Comparison of ENCODE assay signal across 8 mouse cellular contexts in the genomic region with DNA sequence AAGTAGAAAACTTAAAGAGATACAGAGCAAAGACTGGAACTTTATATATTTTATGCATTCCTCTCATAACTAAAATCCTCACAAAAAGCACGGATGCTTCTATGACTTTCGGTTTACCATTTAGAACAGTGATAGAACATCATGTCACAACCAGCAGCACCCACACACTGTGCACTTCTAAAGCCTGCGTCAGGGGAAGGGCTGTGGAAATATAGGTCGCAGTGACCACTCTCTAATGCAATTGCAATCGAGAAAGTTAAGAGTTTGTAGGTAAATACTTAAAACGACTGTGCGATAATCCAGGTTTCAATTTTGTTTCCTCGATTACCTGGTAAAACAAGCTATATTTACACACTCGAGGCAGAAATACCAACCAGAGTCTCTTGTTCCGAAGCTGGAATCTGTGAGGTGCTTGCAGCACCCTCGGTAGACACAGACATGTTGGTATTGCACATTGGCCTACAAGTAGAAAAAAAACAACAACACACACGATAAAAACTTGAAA. TPM values are rescaled to one million over a fixed set of nuclear protein-coding genes. Genes with fewer than 3 reads are reported as not detected.
DNase-seq lines count a peak whose midpoint lies in the region; ATAC-seq and TF ChIP-seq lines count a peak whose summit lies in the region.

No protein-coding gene starts in this region.

- 50% methylated on average over 12 of the region's 12 CpGs for WGBS in embryonic facial prominence, embryonic 12.5 days
- 36% methylated on average over 12 of the region's 12 CpGs for WGBS in intestine, embryonic 15.5 days
- 58% methylated on average over 12 of the region's 12 CpGs for WGBS in neural tube, embryonic 12.5 days

- H3K4me2 ChIP-seq in embryonic facial prominence, embryonic 12.5 days (replicated peaks), result peak overlapping the region; percentile 74
- peak overlapping the region; percentile 56 for H3K4me2 ChIP-seq in intestine, embryonic 15.5 days (replicated peaks)
- H3K4me2 ChIP-seq in neural tube, embryonic 12.5 days (replicated peaks), result peak overlapping the region; percentile 69

- no peak for TF ChIP-seq CTCF in left cerebral cortex, adult 2 months (IDR thresholded peaks at IDR 0.05)

- intact Hi-C loops in left cerebral cortex, adult 2 months (cut with DNase I), result no loop called here
- intact Hi-C loops in left cerebral cortex, postnatal 36 days (cut with DNase I), result no loop called here

- peak overlapping the region; percentile 98 for H3K9ac ChIP-seq in embryonic facial prominence, embryonic 12.5 days
- H3K9ac ChIP-seq in intestine, embryonic 15.5 days, result peak overlapping the region; percentile 99
- H3K9ac ChIP-seq in neural tube, embryonic 12.5 days, result peak overlapping the region; percentile 99

- peaks cover 12% of the 10 kb centered on the region for H3K4me1 ChIP-seq in embryonic facial prominence, embryonic 12.5 days
- H3K4me1 ChIP-seq in intestine, embryonic 15.5 days (replicated peaks), result peaks cover 8% of the 10 kb centered on the region; the same call in 1 of the 2 replicates
- peaks cover 18% of the 10 kb centered on the region for H3K4me1 ChIP-seq in neural tube, embryonic 12.5 days

- peak overlapping the region; percentile 100 for H3K4me3 ChIP-seq in left cerebral cortex, adult 2 months
- H3K4me3 ChIP-seq in embryonic facial prominence, embryonic 12.5 days, result peak overlapping the region; percentile 88
- peak overlapping the region; percentile 95 for H3K4me3 ChIP-seq in intestine, embryonic 15.5 days (replicated peaks)
- peak overlapping the region; percentile 75 for H3K4me3 ChIP-seq in neural tube, embryonic 12.5 days

- H3K27me3 ChIP-seq in embryonic facial prominence, embryonic 12.5 days, result no peaks in the 10 kb centered on the region
- no peaks in the 10 kb centered on the region for H3K27me3 ChIP-seq in intestine, embryonic 15.5 days (replicated peaks)
- no peaks in the 10 kb centered on the region for H3K27me3 ChIP-seq in neural tube, embryonic 12.5 days (replicated peaks)

- H3K36me3 ChIP-seq in embryonic facial prominence, embryonic 12.5 days, result peaks cover 32% of the 10 kb centered on the region
- peaks cover 14% of the 10 kb centered on the region for H3K36me3 ChIP-seq in intestine, embryonic 15.5 days
- peaks cover 35% of the 10 kb centered on the region for H3K36me3 ChIP-seq in neural tube, embryonic 12.5 days

- no peak for ATAC-seq in embryonic facial prominence, embryonic 12.5 days (ENCODE audit: insufficient number of reproducible peaks, insufficient read depth, low FRiP score, low TSS enrichment)
- no peak for ATAC-seq in intestine, embryonic 15.5 days
- no peak for ATAC-seq in neural tube, embryonic 12.5 days (ENCODE audit: low FRiP score, low read depth)
- ATAC-seq in megakaryocyte-erythroid progenitor cell, adult 5-6 weeks (replicated peaks; ENCODE audit: low FRiP score, low TSS enrichment, poor library complexity, severe bottlenecking), result no peak

- H3K9me3 ChIP-seq in embryonic facial prominence, embryonic 12.5 days, result no peaks in the 10 kb centered on the region
- H3K9me3 ChIP-seq in intestine, embryonic 15.5 days, result no peaks in the 10 kb centered on the region
- H3K9me3 ChIP-seq in neural tube, embryonic 12.5 days, result no peaks in the 10 kb centered on the region

- H3K27ac ChIP-seq in left cerebral cortex, adult 2 months, result peak overlapping the region; percentile 100
- H3K27ac ChIP-seq in embryonic facial prominence, embryonic 12.5 days, result no peak overlapping the region
- peak overlapping the region; percentile 97 for H3K27ac ChIP-seq in intestine, embryonic 15.5 days
- H3K27ac ChIP-seq in neural tube, embryonic 12.5 days, result no peak overlapping the region

- DNase-seq in left cerebral cortex, adult 2 months (ENCODE audit: extremely low spot score in 1 of 2, low spot score in 2 of 2), result no peak
- no peak for DNase-seq in left cerebral cortex, adult 11 months (ENCODE audit: low spot score)
- DNase-seq in layer of hippocampus, adult 9-10 months (ENCODE audit: low spot score), result no peak
- DNase-seq in left cerebral cortex, postnatal 36 days (ENCODE audit: low spot score in 2 of 2), result no peak

RNA-seq across cellular contexts. Expression of gene Mdm2, which starts 1.2 kb away (rescaled TPM):
- total RNA-seq in left cerebral cortex, adult 2 months (2021), result 10 to 100 TPM; 58.7 to 65.5 TPM
- polyA plus RNA-seq in embryonic facial prominence, embryonic 12.5 days (2016; fragmentation: Nextera tagmentation; extraction: Ambion mirVana), result 55.0 and 55.9 TPM in 2 replicates
- 34.0 and 35.1 TPM in 2 replicates for polyA plus RNA-seq in intestine, embryonic 15.5 days (2015; fragmentation: Nextera tagmentation; extraction: Ambion mirVana)
- 62.9 and 74.4 TPM in 2 replicates for polyA plus RNA-seq in neural tube, embryonic 12.5 days (2016; fragmentation: Nextera tagmentation; extraction: Ambion mirVana)
- 43.6 and 58.8 TPM in 2 replicates for total RNA-seq in megakaryocyte-erythroid progenitor cell, adult 5-6 weeks (2014; fragmentation: Nextera tagmentation)
- 45.6 and 63.7 TPM in 2 replicates for total RNA-seq in megakaryocyte-erythroid progenitor cell, adult 5-6 weeks (2017)
- total RNA-seq in left cerebral cortex, postnatal 36 days (2021), result 10 to 100 TPM; 47.0 to 66.1 TPM

RNA-seq across cellular contexts. Expression of gene Slc35e3, which starts 36.8 kb away (rescaled TPM):
- 10 to 100 TPM; 27.7 to 28.8 TPM for total RNA-seq in left cerebral cortex, adult 2 months (2021)
- 39.5 TPM in 2 replicates for polyA plus RNA-seq in embryonic facial prominence, embryonic 12.5 days (2016; fragmentation: Nextera tagmentation; extraction: Ambion mirVana)
- 11.7 and 11.8 TPM in 2 replicates for polyA plus RNA-seq in intestine, embryonic 15.5 days (2015; fragmentation: Nextera tagmentation; extraction: Ambion mirVana)
- polyA plus RNA-seq in neural tube, embryonic 12.5 days (2016; fragmentation: Nextera tagmentation; extraction: Ambion mirVana), result 34.5 and 36.6 TPM in 2 replicates
- total RNA-seq in megakaryocyte-erythroid progenitor cell, adult 5-6 weeks (2014; fragmentation: Nextera tagmentation), result 1.3 and 7.2 TPM in 2 replicates
- 5.0 and 5.2 TPM in 2 replicates for total RNA-seq in megakaryocyte-erythroid progenitor cell, adult 5-6 weeks (2017)
- 10 to 100 TPM; 30.2 to 30.9 TPM for total RNA-seq in left cerebral cortex, postnatal 36 days (2021)

Comparison
In these comparisons a context has a peak if more than half of its experiments do, and no peak if none do; other contexts are left out.
1. H3K27ac ChIP-seq: peak in left cerebral cortex, adult 2 months (single experiment) and intestine, embryonic 15.5 days (single experiment); none in embryonic facial prominence, embryonic 12.5 days (single experiment) and neural tube, embryonic 12.5 days (single experiment).
2. Peak in every context shown above with its lines, with median percentiles within 50 percentile points of each other: H3K4me3 ChIP-seq, H3K4me2 ChIP-seq and H3K9ac ChIP-seq.